Mouse (Mus musculus): ENCODE measurements around the gene Prex1. TPM values are rescaled to one million over a fixed set of nuclear protein-coding genes. Genes with fewer than 3 reads are reported as not detected.

Gene Prex1
- polyA plus RNA-seq, 1 experiment from 2014 or later: 16.9 TPM

DNA sequence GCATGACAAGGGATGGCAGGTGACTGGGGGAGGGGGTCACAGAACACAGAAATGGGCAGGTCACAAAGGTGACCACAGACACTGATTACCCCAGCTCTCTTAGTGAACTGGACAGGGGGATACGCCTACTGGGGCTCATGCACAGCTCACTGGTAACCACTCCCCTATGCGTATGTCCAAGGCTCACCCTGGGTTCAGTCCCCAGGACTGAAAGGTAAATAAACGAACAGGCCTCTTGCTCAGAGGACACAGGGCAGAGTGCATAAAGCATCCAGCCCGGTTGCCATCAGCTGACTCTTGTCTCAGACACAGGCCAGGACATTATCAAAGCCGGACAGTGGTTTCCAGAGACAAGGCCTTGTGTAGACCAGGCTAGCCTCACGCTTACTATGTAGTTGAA, 91.6 kb downstream of the Prex1 start:
- no peak overlapping the region for H3K4me3 ChIP-seq (ENCODE audit: low read length)
- WGBS: 73% methylated on average over 6 of the region's 6 CpGs

DNA sequence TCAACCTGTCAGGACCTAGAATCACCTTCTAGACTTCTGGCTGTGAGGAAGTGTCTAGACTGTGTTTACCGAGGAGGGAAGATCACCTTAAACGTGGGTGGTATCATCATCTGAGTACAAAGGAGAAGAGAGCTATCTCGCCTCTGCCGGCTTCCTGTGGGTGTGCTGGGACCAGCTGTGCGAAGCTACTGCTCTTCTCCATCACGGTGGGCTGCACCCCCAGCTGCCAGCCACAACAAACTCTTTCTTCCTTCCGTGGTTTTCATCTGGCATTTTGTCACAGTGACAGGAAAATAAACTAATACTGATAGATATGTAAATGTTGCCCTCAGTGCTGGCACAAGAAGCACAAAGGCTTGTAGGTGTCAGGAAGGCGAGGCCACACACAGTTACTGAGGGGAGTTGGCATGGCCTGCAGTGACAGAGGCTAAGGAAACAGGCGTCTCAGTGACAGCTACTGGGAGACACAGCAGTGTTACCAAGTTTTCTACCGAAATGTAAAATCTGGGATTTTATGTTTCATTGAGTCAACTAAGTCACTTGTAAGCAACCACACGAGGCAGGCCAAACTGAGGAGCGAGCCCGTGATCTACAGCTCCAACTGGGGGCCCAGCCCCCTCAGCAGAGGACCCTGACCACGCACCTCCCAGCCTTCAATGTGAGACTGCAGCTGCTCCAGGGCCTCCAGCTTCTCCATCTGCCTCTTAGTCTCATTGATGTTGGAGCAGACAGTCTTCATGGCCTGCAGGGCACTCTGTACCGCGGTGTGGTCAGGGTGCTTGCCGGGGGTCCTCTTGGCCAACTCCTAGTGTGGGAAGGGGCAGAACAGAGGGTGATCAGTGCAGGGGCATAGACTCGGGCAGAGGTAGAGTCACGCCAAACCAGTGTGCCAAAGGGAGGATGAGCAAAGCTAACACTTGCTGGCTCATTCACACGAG, 92.8 kb downstream of the Prex1 start:
- H3K4me2 ChIP-seq (replicated peaks; ENCODE audit: low read depth, low read length): no peak overlapping the region
- H3K9ac ChIP-seq (ENCODE audit: low read depth, low read length): no peak overlapping the region
- no peak overlapping the region for H3K4me3 ChIP-seq (ENCODE audit: low read length)
- H3K4me1 ChIP-seq (ENCODE audit: control insufficient read depth, insufficient read depth, low read length): peaks cover 14% of the 10 kb centered on the region
- H3K27ac ChIP-seq (ENCODE audit: low read depth, low read length): no peak overlapping the region
- no peaks in the 10 kb centered on the region for H3K27me3 ChIP-seq (ENCODE audit: control insufficient read depth, insufficient read depth, low read length)
- ATAC-seq (ENCODE audit: low FRiP score, low TSS enrichment): no peak
- no peaks in the 10 kb centered on the region for H3K9me3 ChIP-seq (ENCODE audit: control insufficient read depth, low read length)
- WGBS: 70% methylated on average over 20 of the region's 20 CpGs
- no peaks in the 10 kb centered on the region; the same call in 1 of the 2 replicates for H3K36me3 ChIP-seq (ENCODE audit: control insufficient read depth, insufficient read depth, low read length)

More for the DNA sequence above, 91.6 kb downstream of the Prex1 start:
- no peak for ATAC-seq (ENCODE audit: low FRiP score, low TSS enrichment)
- H3K4me2 ChIP-seq (replicated peaks; ENCODE audit: low read depth, low read length): no peak overlapping the region
- no peaks in the 10 kb centered on the region for H3K9me3 ChIP-seq (ENCODE audit: control insufficient read depth, low read length)
- peaks cover 14% of the 10 kb centered on the region for H3K4me1 ChIP-seq (ENCODE audit: control insufficient read depth, insufficient read depth, low read length)
- no peak overlapping the region for H3K27ac ChIP-seq (ENCODE audit: low read depth, low read length)
- no peaks in the 10 kb centered on the region; the same call in 1 of the 2 replicates for H3K36me3 ChIP-seq (ENCODE audit: control insufficient read depth, insufficient read depth, low read length)
- H3K9ac ChIP-seq (ENCODE audit: low read depth, low read length): no peak overlapping the region
- no peaks in the 10 kb centered on the region for H3K27me3 ChIP-seq (ENCODE audit: control insufficient read depth, insufficient read depth, low read length)

- Histone ChIP-seq H3K4me3 (ENCODE audit: low read length) (no peak overlapping the region), H3K9me3 (ENCODE audit: control insufficient read depth, low read length) (no peaks in the 10 kb centered on the region), H3K4me2 (replicated peaks; ENCODE audit: low read depth, low read length) (no peak overlapping the region), H3K36me3 (ENCODE audit: control insufficient read depth, insufficient read depth, low read length) (no peaks in the 10 kb centered on the region; the same call in 1 of the 2 replicates), H3K4me1 (ENCODE audit: control insufficient read depth, insufficient read depth, low read length) (peaks cover 14% of the 10 kb centered on the region), H3K27me3 (ENCODE audit: control insufficient read depth, insufficient read depth, low read length) (no peaks in the 10 kb centered on the region), H3K27ac (ENCODE audit: low read depth, low read length) (no peak overlapping the region), H3K9ac (ENCODE audit: low read depth, low read length) (no peak overlapping the region)
- WGBS: 61% methylated on average over 10 of the region's 10 CpGs
- ATAC-seq (ENCODE audit: low FRiP score, low TSS enrichment): no peak
Observed at GRCm38 (mm10) chr2:166619906-166620490, 93.6 kb downstream of the Prex1 start.

DNA sequence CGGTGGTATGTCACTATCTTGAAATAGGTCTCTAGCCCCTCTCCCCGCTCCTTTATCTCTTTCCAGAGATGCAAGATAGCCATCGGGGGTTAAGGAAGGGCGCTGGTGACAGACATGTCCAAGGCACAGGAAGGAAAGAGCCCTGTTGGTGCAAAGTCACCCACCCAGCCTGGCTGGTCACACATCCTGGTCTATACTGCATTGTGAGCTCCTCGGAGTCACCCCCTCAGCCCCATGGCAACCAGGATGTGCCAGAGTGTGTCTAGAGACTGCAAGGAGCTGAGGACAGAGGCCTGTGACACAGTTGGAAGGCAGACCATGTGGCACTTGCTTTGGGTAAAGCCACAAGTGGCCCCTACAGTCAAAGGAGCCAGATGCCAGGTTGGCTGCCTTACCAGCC, 94.4 kb downstream of the Prex1 start:
- Histone ChIP-seq H3K9ac (ENCODE audit: low read depth, low read length) (no peak overlapping the region), H3K9me3 (ENCODE audit: control insufficient read depth, low read length) (no peaks in the 10 kb centered on the region), H3K4me3 (ENCODE audit: low read length) (no peak overlapping the region), H3K27ac (ENCODE audit: low read depth, low read length) (no peak overlapping the region), H3K4me1 (ENCODE audit: control insufficient read depth, insufficient read depth, low read length) (peaks cover 14% of the 10 kb centered on the region), H3K4me2 (replicated peaks; ENCODE audit: low read depth, low read length) (no peak overlapping the region), H3K36me3 (ENCODE audit: control insufficient read depth, insufficient read depth, low read length) (no peaks in the 10 kb centered on the region; the same call in 1 of the 2 replicates), H3K27me3 (ENCODE audit: control insufficient read depth, insufficient read depth, low read length) (no peaks in the 10 kb centered on the region)
- 95% methylated on average over 5 of the region's 5 CpGs for whole genome bisulfite sequencing
- ATAC-seq (ENCODE audit: low FRiP score, low TSS enrichment): no peak

DNA sequence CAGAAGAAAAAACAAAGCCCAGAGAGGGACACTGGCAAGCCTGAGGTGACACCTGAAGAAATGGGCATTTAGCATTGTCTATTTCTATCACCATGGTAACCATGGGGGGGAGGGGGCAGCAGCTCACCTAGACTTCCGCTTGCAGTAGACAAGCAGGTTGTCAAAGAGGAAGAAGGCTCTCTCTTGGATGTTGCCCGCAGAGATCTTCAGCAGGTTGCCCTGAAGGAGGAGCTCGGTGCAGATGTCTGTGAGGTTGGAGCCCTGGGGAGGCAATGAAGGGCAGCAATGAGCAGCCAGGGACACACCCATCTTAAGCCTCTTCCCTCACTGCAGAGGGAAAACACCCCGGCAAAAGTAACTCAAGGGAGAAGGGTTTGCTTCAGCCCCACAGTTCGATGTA, 95.9 kb downstream of the Prex1 start:
- Histone ChIP-seq H3K4me3 (ENCODE audit: low read length) (no peak overlapping the region), H3K4me2 (replicated peaks; ENCODE audit: low read depth, low read length) (no peak overlapping the region), H3K27me3 (ENCODE audit: control insufficient read depth, insufficient read depth, low read length) (no peaks in the 10 kb centered on the region), H3K36me3 (ENCODE audit: control insufficient read depth, insufficient read depth, low read length) (no peaks in the 10 kb centered on the region; the same call in 1 of the 2 replicates), H3K4me1 (ENCODE audit: control insufficient read depth, insufficient read depth, low read length) (peaks cover 3% of the 10 kb centered on the region), H3K27ac (ENCODE audit: low read depth, low read length) (no peak overlapping the region), H3K9ac (ENCODE audit: low read depth, low read length) (no peak overlapping the region), H3K9me3 (ENCODE audit: control insufficient read depth, low read length) (no peaks in the 10 kb centered on the region)
- WGBS: 93% methylated on average over 5 of the region's 5 CpGs
- no peak for ATAC-seq (ENCODE audit: low FRiP score, low TSS enrichment)

DNA sequence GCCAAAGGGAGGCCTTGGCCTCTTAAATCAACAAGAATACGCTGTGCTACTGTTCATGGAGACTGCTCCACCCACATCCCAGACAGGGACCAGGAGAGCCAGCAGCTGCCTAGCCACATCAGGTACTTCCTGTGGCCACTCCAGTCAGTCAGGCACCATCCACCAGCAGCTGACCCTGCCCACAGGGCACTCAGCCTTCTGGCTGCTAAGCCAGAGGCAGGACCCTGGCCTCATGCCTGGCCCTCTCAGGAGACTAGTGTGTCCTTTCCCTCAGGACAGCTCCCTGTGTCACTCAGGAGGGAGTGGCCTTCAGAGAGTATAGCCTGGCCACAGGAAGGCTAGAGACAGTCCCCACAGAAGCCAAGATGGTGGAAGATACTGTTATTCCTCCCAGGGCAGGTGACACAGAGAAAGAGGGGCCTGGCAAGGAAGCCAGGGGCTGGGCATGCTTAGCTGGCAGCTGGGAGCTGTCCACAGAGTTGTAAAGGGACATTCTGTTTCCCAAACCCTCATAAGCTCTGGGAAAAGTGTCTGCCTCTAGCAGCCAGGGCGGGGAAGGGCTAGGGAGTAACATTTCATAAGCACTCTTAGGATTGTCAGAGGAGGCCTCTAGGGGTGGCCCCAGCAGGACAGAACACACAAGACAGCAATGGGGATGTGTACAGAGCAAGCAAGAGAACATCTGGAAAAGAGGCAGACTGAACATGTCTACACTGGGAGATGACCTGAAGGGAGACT, 98.1 kb downstream of the Prex1 start:
- Histone ChIP-seq H3K4me1 (ENCODE audit: control insufficient read depth, insufficient read depth, low read length) (no peaks in the 10 kb centered on the region), H3K27ac (ENCODE audit: low read depth, low read length) (no peak overlapping the region), H3K36me3 (ENCODE audit: control insufficient read depth, insufficient read depth, low read length) (no peaks in the 10 kb centered on the region; the same call in 1 of the 2 replicates), H3K27me3 (ENCODE audit: control insufficient read depth, insufficient read depth, low read length) (no peaks in the 10 kb centered on the region), H3K9me3 (ENCODE audit: control insufficient read depth, low read length) (no peaks in the 10 kb centered on the region), H3K4me3 (ENCODE audit: low read length) (no peak overlapping the region), H3K4me2 (replicated peaks; ENCODE audit: low read depth, low read length) (no peak overlapping the region), H3K9ac (ENCODE audit: low read depth, low read length) (no peak overlapping the region)
- WGBS: 64% methylated on average over 2 of the region's 2 CpGs
- ATAC-seq (ENCODE audit: low FRiP score, low TSS enrichment): no peak

GRCm38 (mm10) chr2:166610271-166610670, 103.4 kb downstream of the Prex1 start:
- Histone ChIP-seq H3K4me2 (replicated peaks; ENCODE audit: low read depth, low read length) (no peak overlapping the region), H3K36me3 (ENCODE audit: control insufficient read depth, insufficient read depth, low read length) (no peaks in the 10 kb centered on the region), H3K4me3 (ENCODE audit: low read length) (no peak overlapping the region), H3K9ac (ENCODE audit: low read depth, low read length) (no peak overlapping the region), H3K27ac (ENCODE audit: low read depth, low read length) (no peak overlapping the region), H3K9me3 (ENCODE audit: control insufficient read depth, low read length) (no peaks in the 10 kb centered on the region), H3K27me3 (ENCODE audit: control insufficient read depth, insufficient read depth, low read length) (no peaks in the 10 kb centered on the region), H3K4me1 (ENCODE audit: control insufficient read depth, insufficient read depth, low read length) (no peaks in the 10 kb centered on the region; the same call in 1 of the 2 replicates)
- ATAC-seq (ENCODE audit: low FRiP score, low TSS enrichment): no peak
- 77% methylated on average over 5 of the region's 5 CpGs for WGBS

DNA sequence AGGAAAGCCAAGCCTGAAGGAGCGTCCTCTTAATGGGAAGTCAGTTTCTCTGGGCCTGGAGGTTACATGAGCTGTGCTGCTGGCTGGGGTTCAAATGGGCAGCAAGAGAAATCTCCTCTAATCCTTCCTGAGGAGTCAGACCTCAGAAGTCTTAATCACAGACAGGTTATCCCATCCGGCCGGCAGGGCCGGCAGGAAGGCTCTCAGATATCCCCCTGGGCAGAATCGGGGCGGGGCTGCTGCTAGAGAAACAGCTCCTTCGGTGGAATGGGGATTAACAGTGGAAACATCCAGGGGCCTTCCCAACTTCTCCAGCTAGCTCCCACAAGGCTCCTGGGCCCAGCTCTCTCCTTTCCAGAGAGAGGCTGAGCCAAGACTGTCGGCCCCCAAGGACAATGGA, 105.1 kb downstream of the Prex1 start:
- WGBS: 43% methylated on average over 8 of the region's 8 CpGs

More for the DNA sequence above, 105.1 kb downstream of the Prex1 start:
- Histone ChIP-seq H3K27me3 (ENCODE audit: control insufficient read depth, insufficient read depth, low read length) (no peaks in the 10 kb centered on the region), H3K9me3 (ENCODE audit: control insufficient read depth, low read length) (no peaks in the 10 kb centered on the region), H3K9ac (ENCODE audit: low read depth, low read length) (no peak overlapping the region), H3K27ac (ENCODE audit: low read depth, low read length) (no peak overlapping the region), H3K4me2 (replicated peaks; ENCODE audit: low read depth, low read length) (no peak overlapping the region), H3K36me3 (ENCODE audit: control insufficient read depth, insufficient read depth, low read length) (no peaks in the 10 kb centered on the region), H3K4me3 (ENCODE audit: low read length) (no peak overlapping the region), H3K4me1 (ENCODE audit: control insufficient read depth, insufficient read depth, low read length) (no peaks in the 10 kb centered on the region; the same call in 1 of the 2 replicates)
- ATAC-seq (ENCODE audit: low FRiP score, low TSS enrichment): no peak

All from kidney, embryonic 14.5 days (tissue).